Mouse (Mus musculus): ENCODE results near the gene Gse1. TPM values are rescaled to one million over a fixed set of nuclear protein-coding genes. Genes with fewer than 3 reads are reported as not detected.

Gene Gse1
- total RNA-seq, 2 experiments from 2014 or later, result 8.4 to 32.7 TPM

GRCm38 (mm10) chr8:120463918-120464584, 235.8 kb downstream of the Gse1 start:
- no peak for ATAC-seq (replicated peaks; ENCODE audit: poor library complexity, severe bottlenecking)

- no peak for ATAC-seq (replicated peaks; ENCODE audit: poor library complexity, severe bottlenecking)
Measured at GRCm38 (mm10) chr8:120464585-120464937, 236.3 kb downstream of the Gse1 start.

GRCm38 (mm10) chr8:120465710-120466109, 237.5 kb downstream of the Gse1 start:
- no peak for ATAC-seq (replicated peaks; ENCODE audit: poor library complexity, severe bottlenecking)

GRCm38 (mm10) chr8:120466266-120466665, 238.0 kb downstream of the Gse1 start:
- 0 out of 2 replicates have a peak, but pooled peaks have one; percentile 26 for ATAC-seq (replicated peaks; ENCODE audit: poor library complexity, severe bottlenecking)

- no peak for ATAC-seq (replicated peaks; ENCODE audit: poor library complexity, severe bottlenecking)
Measured at GRCm38 (mm10) chr8:120467598-120467997, 239.3 kb downstream of the Gse1 start.

- no peak for ATAC-seq (replicated peaks; ENCODE audit: poor library complexity, severe bottlenecking)
Measured at GRCm38 (mm10) chr8:120470170-120470569, 241.9 kb downstream of the Gse1 start.

- ATAC-seq (replicated peaks; ENCODE audit: poor library complexity, severe bottlenecking), result peak; percentile 38; the same call in 1 of the 2 replicates
Measured at GRCm38 (mm10) chr8:120471166-120471565, 242.9 kb downstream of the Gse1 start.

- ATAC-seq (replicated peaks; ENCODE audit: poor library complexity, severe bottlenecking), result no peak
Measured at GRCm38 (mm10) chr8:120471752-120472151, 243.5 kb downstream of the Gse1 start.

GRCm38 (mm10) chr8:120472230-120472629, 244.0 kb downstream of the Gse1 start:
- no peak for ATAC-seq (replicated peaks; ENCODE audit: poor library complexity, severe bottlenecking)

GRCm38 (mm10) chr8:120473729-120474364, 245.6 kb downstream of the Gse1 start:
- ATAC-seq (replicated peaks; ENCODE audit: poor library complexity, severe bottlenecking), result no peak

- ATAC-seq (replicated peaks; ENCODE audit: poor library complexity, severe bottlenecking), result peak; percentile 18; the same call in 1 of the 2 replicates
Measured at GRCm38 (mm10) chr8:120474496-120475235, 246.4 kb downstream of the Gse1 start.

- peak; percentile 73 for ATAC-seq (replicated peaks; ENCODE audit: poor library complexity, severe bottlenecking)
Measured at GRCm38 (mm10) chr8:120475462-120476201, 247.4 kb downstream of the Gse1 start.

- no peak for ATAC-seq (replicated peaks; ENCODE audit: poor library complexity, severe bottlenecking)
Measured at GRCm38 (mm10) chr8:120476711-120477575, 248.7 kb downstream of the Gse1 start.

- peak; percentile 53 for ATAC-seq (replicated peaks; ENCODE audit: poor library complexity, severe bottlenecking)
Measured at GRCm38 (mm10) chr8:120478754-120479153, 250.5 kb downstream of the Gse1 start.

GRCm38 (mm10) chr8:120479691-120480090, 251.4 kb downstream of the Gse1 start:
- no peak for ATAC-seq (replicated peaks; ENCODE audit: poor library complexity, severe bottlenecking)

- no peak for ATAC-seq (replicated peaks; ENCODE audit: poor library complexity, severe bottlenecking)
Measured at GRCm38 (mm10) chr8:120482015-120482689, 253.9 kb downstream of the Gse1 start.

- no peak for ATAC-seq (replicated peaks; ENCODE audit: poor library complexity, severe bottlenecking)
Measured at GRCm38 (mm10) chr8:120484460-120484859, 256.2 kb downstream of the Gse1 start.

- peak; percentile 16 for ATAC-seq (replicated peaks; ENCODE audit: poor library complexity, severe bottlenecking)
Measured at GRCm38 (mm10) chr8:120485116-120485515, 256.9 kb downstream of the Gse1 start.
